Mouse (Mus musculus): Measurements from ENCODE around the gene Tdrd5. TPM values are rescaled to one million over a fixed set of nuclear protein-coding genes. Genes with fewer than 3 reads are reported as not detected.

Gene Tdrd5
- polyA plus RNA-seq, 1 experiment from 2014 or later, result 0.41 TPM

- no peak overlapping the region for H3K27ac ChIP-seq (ENCODE audit: low read length)
- H3K4me3 ChIP-seq (replicated peaks; ENCODE audit: low read length), result no peak overlapping the region
- H3K9ac ChIP-seq (replicated peaks; ENCODE audit: low read depth, low read length), result no peak overlapping the region
- H3K4me1 ChIP-seq (replicated peaks; ENCODE audit: control insufficient read depth, insufficient read depth, low read length), result no peaks in the 10 kb centered on the region
- no peak for ATAC-seq
- no peaks in the 10 kb centered on the region for H3K9me3 ChIP-seq (ENCODE audit: control insufficient read depth, low read length)
- no peak overlapping the region for H3K4me2 ChIP-seq (ENCODE audit: low read length)
- H3K27me3 ChIP-seq (replicated peaks; ENCODE audit: control insufficient read depth, insufficient read depth, low read length), result no peaks in the 10 kb centered on the region
- 78% methylated on average over 3 of the region's 3 CpGs for WGBS
- H3K36me3 ChIP-seq (ENCODE audit: control insufficient read depth, insufficient read depth), result no peaks in the 10 kb centered on the region
Observed at GRCm38 (mm10) chr1:156217393-156217792, 86.1 kb downstream of the Tdrd5 start.

GRCm38 (mm10) chr1:156216249-156216648, 87.2 kb downstream of the Tdrd5 start:
- Histone ChIP-seq H3K9me3 (ENCODE audit: control insufficient read depth, low read length) (no peaks in the 10 kb centered on the region), H3K27ac (ENCODE audit: low read length) (no peak overlapping the region), H3K9ac (replicated peaks; ENCODE audit: low read depth, low read length) (no peak overlapping the region), H3K36me3 (ENCODE audit: control insufficient read depth, insufficient read depth) (no peaks in the 10 kb centered on the region), H3K4me3 (replicated peaks; ENCODE audit: low read length) (no peak overlapping the region), H3K4me1 (replicated peaks; ENCODE audit: control insufficient read depth, insufficient read depth, low read length) (peaks cover 4% of the 10 kb centered on the region), H3K4me2 (ENCODE audit: low read length) (no peak overlapping the region), H3K27me3 (replicated peaks; ENCODE audit: control insufficient read depth, insufficient read depth, low read length) (no peaks in the 10 kb centered on the region)
- 72% methylated on average over 4 of the region's 4 CpGs for WGBS
- no peak for ATAC-seq

GRCm38 (mm10) chr1:156214651-156215050, 88.8 kb downstream of the Tdrd5 start:
- Histone ChIP-seq H3K27ac (ENCODE audit: low read length) (no peak overlapping the region), H3K4me3 (replicated peaks; ENCODE audit: low read length) (no peak overlapping the region), H3K9ac (replicated peaks; ENCODE audit: low read depth, low read length) (no peak overlapping the region), H3K4me2 (ENCODE audit: low read length) (no peak overlapping the region), H3K4me1 (replicated peaks; ENCODE audit: control insufficient read depth, insufficient read depth, low read length) (peaks cover 4% of the 10 kb centered on the region), H3K27me3 (replicated peaks; ENCODE audit: control insufficient read depth, insufficient read depth, low read length) (no peaks in the 10 kb centered on the region), H3K9me3 (ENCODE audit: control insufficient read depth, low read length) (no peaks in the 10 kb centered on the region), H3K36me3 (ENCODE audit: control insufficient read depth, insufficient read depth) (no peaks in the 10 kb centered on the region)
- WGBS, result 83% methylated on average over 8 of the region's 8 CpGs
- ATAC-seq, result no peak

- Histone ChIP-seq H3K9ac (replicated peaks; ENCODE audit: low read depth, low read length) (no peak overlapping the region), H3K36me3 (ENCODE audit: control insufficient read depth, insufficient read depth) (no peaks in the 10 kb centered on the region), H3K4me3 (replicated peaks; ENCODE audit: low read length) (no peak overlapping the region), H3K27me3 (replicated peaks; ENCODE audit: control insufficient read depth, insufficient read depth, low read length) (no peaks in the 10 kb centered on the region), H3K9me3 (ENCODE audit: control insufficient read depth, low read length) (no peaks in the 10 kb centered on the region), H3K4me2 (ENCODE audit: low read length) (no peak overlapping the region), H3K27ac (ENCODE audit: low read length) (no peak overlapping the region), H3K4me1 (replicated peaks; ENCODE audit: control insufficient read depth, insufficient read depth, low read length) (peaks cover 4% of the 10 kb centered on the region)
- ATAC-seq, result no peak
- WGBS, result 91% methylated on average over 5 of the region's 5 CpGs
Observed at GRCm38 (mm10) chr1:156212923-156213322, 90.5 kb downstream of the Tdrd5 start.

GRCm38 (mm10) chr1:156211809-156212317, 91.6 kb downstream of the Tdrd5 start:
- WGBS, result 26% methylated on average over 6 of the region's 6 CpGs
- H3K9ac ChIP-seq (replicated peaks; ENCODE audit: low read depth, low read length), result no peak overlapping the region
- H3K27ac ChIP-seq (ENCODE audit: low read length), result no peak overlapping the region
- H3K9me3 ChIP-seq (ENCODE audit: control insufficient read depth, low read length), result no peaks in the 10 kb centered on the region
- H3K4me3 ChIP-seq (replicated peaks; ENCODE audit: low read length), result no peak overlapping the region
- no peak for ATAC-seq
- H3K4me2 ChIP-seq (ENCODE audit: low read length), result no peak overlapping the region
- H3K4me1 ChIP-seq (replicated peaks; ENCODE audit: control insufficient read depth, insufficient read depth, low read length), result peaks cover 4% of the 10 kb centered on the region
- no peaks in the 10 kb centered on the region for H3K36me3 ChIP-seq (ENCODE audit: control insufficient read depth, insufficient read depth)
- peaks cover 3% of the 10 kb centered on the region; the same call in 1 of the 2 replicates for H3K27me3 ChIP-seq (replicated peaks; ENCODE audit: control insufficient read depth, insufficient read depth, low read length)

Other genes with a start within 250 kb of the Tdrd5 start
- 1.7 and 2.6 TPM in 2 replicates for gene Fam163a, start 98.6 kb downstream of the Tdrd5 start, polyA plus RNA-seq (2015; fragmentation: Nextera tagmentation; extraction: Ambion mirVana)
- gene Nphs2, start 7.1 kb upstream of the Tdrd5 start, polyA plus RNA-seq (2015; fragmentation: Nextera tagmentation; extraction: Ambion mirVana), result 0.75 and 1.1 TPM in 2 replicates
- gene Gm2000, start 62.4 kb upstream of the Tdrd5 start, polyA plus RNA-seq (2015; fragmentation: Nextera tagmentation; extraction: Ambion mirVana), result 492 and 576 TPM in 2 replicates
- gene Axdnd1, start 117.5 kb upstream of the Tdrd5 start, polyA plus RNA-seq (2015; fragmentation: Nextera tagmentation; extraction: Ambion mirVana), result not detected in 2 replicates
- gene Soat1, start 170.7 kb upstream of the Tdrd5 start, polyA plus RNA-seq (2015; fragmentation: Nextera tagmentation; extraction: Ambion mirVana), result 10.1 and 16.2 TPM in 2 replicates
- 0.73 and 1.3 TPM in 2 replicates for gene Gm10031, start 220.3 kb upstream of the Tdrd5 start, polyA plus RNA-seq (2015; fragmentation: Nextera tagmentation; extraction: Ambion mirVana)

Data from forebrain, embryonic 16.5 days (tissue).